Mouse (Mus musculus) c-Kit-positive CD71-positive TER-119-negative erythroid progenitor cells, embryonic 14.5 days (primary cell): ENCODE data around the gene Trim17.

Experiments
- DNase-seq: peaks from one replicate; pipeline ENCODE4 v3.0.0-alpha.2; 2013; ENCODE audit warnings: low read depth

The Trim17 gene

GRCm38 (mm10) chr11:58991911-58992310 is 37.4 kb downstream of the Trim17 start:
- DNase-seq = no peak

GRCm38 (mm10) chr11:58993091-58993670 is 38.7 kb downstream of the Trim17 start:
- DNase-seq = no peak

GRCm38 (mm10) chr11:58994337-58994826 is 39.9 kb downstream of the Trim17 start:
- no peak for DNase-seq

- no peak for DNase-seq
Observed at GRCm38 (mm10) chr11:58995061-58995806, 40.7 kb downstream of the Trim17 start.

GRCm38 (mm10) chr11:58995807-58996370 is 41.4 kb downstream of the Trim17 start:
- DNase-seq = no peak

GRCm38 (mm10) chr11:58997541-58997940 is 43.1 kb downstream of the Trim17 start:
- DNase-seq = no peak

- DNase-seq = no peak
Observed at GRCm38 (mm10) chr11:58999158-58999557, 44.7 kb downstream of the Trim17 start.

GRCm38 (mm10) chr11:58999830-59000229 is 45.3 kb downstream of the Trim17 start:
- no peak for DNase-seq

- DNase-seq = no peak
Observed at GRCm38 (mm10) chr11:59000635-59001034, 46.1 kb downstream of the Trim17 start.

- no peak for DNase-seq
Observed at GRCm38 (mm10) chr11:59002327-59003079, 48.0 kb downstream of the Trim17 start.

- no peak for DNase-seq
Observed at GRCm38 (mm10) chr11:59015052-59015451, 60.6 kb downstream of the Trim17 start.
